In the genomic region with DNA sequence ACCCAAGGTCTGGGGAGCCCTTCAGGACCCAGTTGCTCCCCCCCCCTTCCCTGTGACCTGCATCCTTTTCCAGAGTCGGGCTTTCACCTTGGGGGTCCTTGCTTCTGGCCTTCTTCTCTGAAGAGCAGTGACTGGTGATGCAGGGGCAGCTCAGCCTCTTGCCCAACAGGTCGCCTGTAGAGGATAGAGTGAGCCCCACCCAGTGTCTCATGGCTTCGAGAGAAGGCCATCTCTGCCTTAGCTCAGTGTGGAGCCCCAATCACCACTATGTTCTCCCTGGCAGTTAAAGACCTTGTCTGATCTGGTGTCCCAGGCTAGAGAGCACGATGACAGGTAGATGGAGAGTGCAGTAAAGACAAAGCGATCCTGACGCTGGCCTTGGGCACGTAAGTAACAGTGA, we compare ENCODE assay signal across 16 mouse cellular contexts. TPM values are rescaled to one million over a fixed set of nuclear protein-coding genes. Genes with fewer than 3 reads are reported as not detected.
DNase-seq lines count a peak whose midpoint lies in the region; ATAC-seq and TF ChIP-seq lines count a peak whose summit lies in the region.
"Had no signal": no experiment of that assay in that cellular context is flagged by ENCODE, and none has a peak within 500 bp of the region (broad histone marks: within the 10 kb centered on the region; RNA-seq: fewer than 3 reads in every experiment).

No protein-coding gene starts in this region.

- intact Hi-C loops in gastrocnemius, postnatal 14 days (cut with DNase I; ENCODE audit: low total_unique reads): no loop called here

- ATAC-seq in neural tube, embryonic 13.5 days (ENCODE audit: low read depth): 0 out of 2 replicates have a peak, but pooled peaks have one; percentile 6
- no peak for ATAC-seq in neural tube, embryonic 15.5 days (ENCODE audit: low FRiP score)
- ATAC-seq in hindbrain, embryonic 14.5 days (ENCODE audit: low FRiP score): 0 out of 2 replicates have a peak, but pooled peaks have one; percentile 7
- peak; percentile 22; the same call in 1 of the 2 replicates for ATAC-seq in liver, postnatal 0 days
- ATAC-seq: activated CD4-positive, CD25-positive, alpha-beta regulatory T cell, adult 4 months; inflammation-experienced regulatory T-cells, adult 6 months had no signal

- H3K27ac ChIP-seq in neural tube, embryonic 13.5 days (replicated peaks): peak overlapping the region; percentile 24; the same call in 1 of the 2 replicates
- no peak overlapping the region for H3K27ac ChIP-seq in neural tube, embryonic 15.5 days (replicated peaks)
- peak overlapping the region; percentile 29; the same call in 1 of the 2 replicates for H3K27ac ChIP-seq in hindbrain, embryonic 14.5 days
- H3K27ac ChIP-seq in liver, postnatal 0 days (ENCODE audit: low read depth): peak overlapping the region; percentile 60

- no peaks in the 10 kb centered on the region for H3K9me3 ChIP-seq in neural tube, embryonic 13.5 days
- no peaks in the 10 kb centered on the region for H3K9me3 ChIP-seq in neural tube, embryonic 15.5 days (replicated peaks)
- H3K9me3 ChIP-seq in hindbrain, embryonic 14.5 days (ENCODE audit: control insufficient read depth, low read length): no peaks in the 10 kb centered on the region
- no peaks in the 10 kb centered on the region for H3K9me3 ChIP-seq in liver, postnatal 0 days (ENCODE audit: low read length)

- peaks cover 25% of the 10 kb centered on the region for H3K36me3 ChIP-seq in neural tube, embryonic 13.5 days
- H3K36me3 ChIP-seq in neural tube, embryonic 15.5 days: peaks cover 22% of the 10 kb centered on the region
- H3K36me3 ChIP-seq in hindbrain, embryonic 14.5 days (replicated peaks; ENCODE audit: control insufficient read depth, insufficient read depth): peaks cover 24% of the 10 kb centered on the region
- peaks cover 39% of the 10 kb centered on the region for H3K36me3 ChIP-seq in liver, postnatal 0 days (replicated peaks; ENCODE audit: insufficient read depth, low read length)

- peaks cover 30% of the 10 kb centered on the region for H3K4me1 ChIP-seq in neural tube, embryonic 13.5 days (replicated peaks)
- peaks cover 20% of the 10 kb centered on the region for H3K4me1 ChIP-seq in neural tube, embryonic 15.5 days
- H3K4me1 ChIP-seq in hindbrain, embryonic 14.5 days (replicated peaks; ENCODE audit: control insufficient read depth, insufficient read depth, low read length): peaks cover 22% of the 10 kb centered on the region; the same call in 1 of the 2 replicates
- H3K4me1 ChIP-seq in liver, postnatal 0 days (ENCODE audit: insufficient read depth): peaks cover 25% of the 10 kb centered on the region

- H3K4me2 ChIP-seq in neural tube, embryonic 13.5 days: no peak overlapping the region
- H3K4me2 ChIP-seq in neural tube, embryonic 15.5 days: no peak overlapping the region
- H3K4me2 ChIP-seq in hindbrain, embryonic 14.5 days (replicated peaks): no peak overlapping the region
- peak overlapping the region; percentile 58 for H3K4me2 ChIP-seq in liver, postnatal 0 days (ENCODE audit: low read depth, low read length)
- H3K4me2 ChIP-seq: lung, embryonic 14.5 days had no signal

- 28% methylated on average over 7 of the region's 7 CpGs for WGBS in neural tube, embryonic 13.5 days
- 32% methylated on average over 7 of the region's 7 CpGs for WGBS in neural tube, embryonic 15.5 days
- 28% methylated on average over 7 of the region's 7 CpGs for WGBS in hindbrain, embryonic 14.5 days
- 33% methylated on average over 7 of the region's 7 CpGs for WGBS in liver, postnatal 0 days (ENCODE audit: insufficient replicate concordance)

- peaks cover 32% of the 10 kb centered on the region for H3K27me3 ChIP-seq in neural tube, embryonic 13.5 days
- peaks cover 28% of the 10 kb centered on the region for H3K27me3 ChIP-seq in neural tube, embryonic 15.5 days (replicated peaks)
- H3K27me3 ChIP-seq in hindbrain, embryonic 14.5 days (ENCODE audit: control insufficient read depth, insufficient read depth, low read length): peaks cover 14% of the 10 kb centered on the region
- peaks cover 17% of the 10 kb centered on the region for H3K27me3 ChIP-seq in liver, postnatal 0 days (ENCODE audit: insufficient read depth, low read length)

- no peak for TF ChIP-seq EP300 in liver, postnatal 0 days (IDR thresholded peaks at IDR 0.05; ENCODE audit: low read depth)

- DNase-seq in hindbrain, embryonic 14.5 days (ENCODE audit: low spot score): no peak
- DNase-seq in liver, postnatal 0 days: no peak
- DNase-seq in adrenal gland, postnatal 10 days: no peak
- no peak for DNase-seq in gastrocnemius, postnatal 14 days
- no peak for DNase-seq in urinary bladder, postnatal 25 days (ENCODE audit: low spot score)
- DNase-seq: cerebellum, adult 2 months; embryo, embryonic 11 days; gastrocnemius, postnatal 25 days; lung, embryonic 14.5 days had no signal

- no peak for TF ChIP-seq CTCF in liver, postnatal 0 days (IDR thresholded peaks at IDR 0.05; ENCODE audit: low read depth)

- H3K9ac ChIP-seq in neural tube, embryonic 13.5 days: no peak overlapping the region
- no peak overlapping the region for H3K9ac ChIP-seq in neural tube, embryonic 15.5 days (replicated peaks)
- H3K9ac ChIP-seq in hindbrain, embryonic 14.5 days: no peak overlapping the region
- peak overlapping the region; percentile 23; the same call in 1 of the 2 replicates for H3K9ac ChIP-seq in liver, postnatal 0 days (replicated peaks)
- H3K9ac ChIP-seq: lung, embryonic 14.5 days had no signal

- H3K4me3 ChIP-seq in neural tube, embryonic 13.5 days: no peak overlapping the region
- H3K4me3 ChIP-seq in neural tube, embryonic 15.5 days (replicated peaks): no peak overlapping the region
- no peak overlapping the region for H3K4me3 ChIP-seq in hindbrain, embryonic 14.5 days (replicated peaks; ENCODE audit: low read length)
- H3K4me3 ChIP-seq in liver, postnatal 0 days (ENCODE audit: low read depth, low read length): peak overlapping the region; percentile 4

RNA-seq across cellular contexts. Expression of gene Samd11, which starts 3.3 kb away (rescaled TPM):
- polyA plus RNA-seq in neural tube, embryonic 13.5 days (2015; fragmentation: Nextera tagmentation; extraction: Ambion mirVana): 2.1 and 2.9 TPM in 2 replicates
- 1.7 TPM in 2 replicates for polyA plus RNA-seq in neural tube, embryonic 15.5 days (2015; fragmentation: Nextera tagmentation; extraction: Ambion mirVana)
- polyA plus RNA-seq in hindbrain, embryonic 14.5 days (2014; fragmentation: Nextera tagmentation; extraction: Ambion mirVana): 1.8 and 2.2 TPM in 2 replicates
- 9.7 and 10.3 TPM in 2 replicates for polyA plus RNA-seq in liver, postnatal 0 days (2015; fragmentation: Nextera tagmentation; extraction: Ambion mirVana)
- 1 to 10 TPM; 1.4 to 3.1 TPM for total RNA-seq in adrenal gland, postnatal 10 days (2021)
- under 1 TPM in 1 of 2 experiments, not detected in 1; 0.21 TPM for total RNA-seq in gastrocnemius, postnatal 14 days (2021)
- total RNA-seq: neutrophil, adult 5-6 weeks had no signal

RNA-seq across cellular contexts. Expression of gene Noc2l, which starts 16.3 kb away (rescaled TPM):
- 49.5 and 54.8 TPM in 2 replicates for polyA plus RNA-seq in neural tube, embryonic 13.5 days (2015; fragmentation: Nextera tagmentation; extraction: Ambion mirVana)
- 50.4 and 61.6 TPM in 2 replicates for polyA plus RNA-seq in neural tube, embryonic 15.5 days (2015; fragmentation: Nextera tagmentation; extraction: Ambion mirVana)
- polyA plus RNA-seq in hindbrain, embryonic 14.5 days (2014; fragmentation: Nextera tagmentation; extraction: Ambion mirVana): 47.9 and 49.5 TPM in 2 replicates
- polyA plus RNA-seq in liver, postnatal 0 days (2015; fragmentation: Nextera tagmentation; extraction: Ambion mirVana): 20.5 and 22.3 TPM in 2 replicates
- total RNA-seq in adrenal gland, postnatal 10 days (2021): 10 to 100 TPM; 39.4 to 41.0 TPM
- 10 to 100 TPM; 22.2 to 28.7 TPM for total RNA-seq in gastrocnemius, postnatal 14 days (2021)

RNA-seq across cellular contexts. Expression of gene Plekhn1, which starts 17.5 kb away (rescaled TPM):
- polyA plus RNA-seq in neural tube, embryonic 13.5 days (2015; fragmentation: Nextera tagmentation; extraction: Ambion mirVana): 26.1 and 27.3 TPM in 2 replicates
- 27.2 and 28.7 TPM in 2 replicates for polyA plus RNA-seq in neural tube, embryonic 15.5 days (2015; fragmentation: Nextera tagmentation; extraction: Ambion mirVana)
- polyA plus RNA-seq in hindbrain, embryonic 14.5 days (2014; fragmentation: Nextera tagmentation; extraction: Ambion mirVana): 28.6 and 28.7 TPM in 2 replicates
- polyA plus RNA-seq in liver, postnatal 0 days (2015; fragmentation: Nextera tagmentation; extraction: Ambion mirVana): 2.0 and 2.3 TPM in 2 replicates
- total RNA-seq in adrenal gland, postnatal 10 days (2021): 10 to 100 TPM; 13.3 to 20.3 TPM
- total RNA-seq in gastrocnemius, postnatal 14 days (2021): 1 to 10 TPM; 5.1 to 5.5 TPM

RNA-seq across cellular contexts. Expression of gene Perm1, which starts 36.5 kb away (rescaled TPM):
- polyA plus RNA-seq in neural tube, embryonic 13.5 days (2015; fragmentation: Nextera tagmentation; extraction: Ambion mirVana): 1.8 TPM in 2 replicates
- 2.3 and 2.8 TPM in 2 replicates for polyA plus RNA-seq in neural tube, embryonic 15.5 days (2015; fragmentation: Nextera tagmentation; extraction: Ambion mirVana)
- polyA plus RNA-seq in hindbrain, embryonic 14.5 days (2014; fragmentation: Nextera tagmentation; extraction: Ambion mirVana): 1.9 and 2.2 TPM in 2 replicates
- polyA plus RNA-seq in liver, postnatal 0 days (2015; fragmentation: Nextera tagmentation; extraction: Ambion mirVana): 0.08 and 0.19 TPM in 2 replicates
- total RNA-seq in adrenal gland, postnatal 10 days (2021): 10 to 100 TPM in 1 of 2 experiments, 1 to 10 TPM in 1; 9.8 to 28.4 TPM
- total RNA-seq in gastrocnemius, postnatal 14 days (2021): 100 to 1,000 TPM in 1 of 2 experiments, 10 to 100 TPM in 1; 73.3 to 103 TPM
- total RNA-seq: megakaryocyte, adult 5-6 weeks had no signal
- polyA plus RNA-seq: testis, adult 2 months had no signal

RNA-seq across cellular contexts. Expression of gene AW011738, which starts 49.0 kb away (rescaled TPM):
- 5.1 and 5.6 TPM in 2 replicates for polyA plus RNA-seq in neural tube, embryonic 13.5 days (2015; fragmentation: Nextera tagmentation; extraction: Ambion mirVana)
- polyA plus RNA-seq in neural tube, embryonic 15.5 days (2015; fragmentation: Nextera tagmentation; extraction: Ambion mirVana): 4.2 and 6.2 TPM in 2 replicates
- polyA plus RNA-seq in hindbrain, embryonic 14.5 days (2014; fragmentation: Nextera tagmentation; extraction: Ambion mirVana): 0.68 and 1.2 TPM in 2 replicates
- polyA plus RNA-seq in liver, postnatal 0 days (2015; fragmentation: Nextera tagmentation; extraction: Ambion mirVana): 1.7 and 1.9 TPM in 2 replicates
- total RNA-seq in adrenal gland, postnatal 10 days (2021): 1 to 10 TPM; 2.6 to 3.5 TPM
- 1 to 10 TPM; 2.9 to 3.3 TPM for total RNA-seq in gastrocnemius, postnatal 14 days (2021)
